Mouse (Mus musculus) kidney, embryonic 14.5 days (tissue): ENCODE data around the gene Ostm1. TPM values are rescaled to one million over a fixed set of nuclear protein-coding genes. Genes with fewer than 3 reads are reported as not detected.

Source experiments
- ATAC-seq: fragments of 200-750 bp; cut with Nextera tagmentation; 2 replicates; pipeline ENCODE4 v1.8.0; 2017; ENCODE audit warnings: moderate number of reproducible peaks, mild to moderate bottlenecking, moderate TSS enrichment, moderate library complexity; ENCODE audit not compliant: low FRiP score, low TSS enrichment
- H3K27ac ChIP-seq: fragments of 300-500 bp; sonication (generic); 2 replicates; pipeline ENCODE4 v1.5.1; 2014; ENCODE audit warnings: low read depth, mild to moderate bottlenecking, low read length, moderate library complexity, mixed read lengths
- H3K27me3 ChIP-seq: fragments of 300-500 bp; sonication (generic); 2 replicates; pipeline ENCODE4 v1.6.1; 2014; ENCODE audit warnings: mild to moderate bottlenecking, low read length; ENCODE audit not compliant: control insufficient read depth, insufficient read depth
- H3K36me3 ChIP-seq: fragments of 300-500 bp; sonication (generic); 2 replicates; pipeline ENCODE4 v1.6.1; 2014; ENCODE audit warnings: low read length, mixed read lengths; ENCODE audit not compliant: control insufficient read depth, insufficient read depth
- H3K4me1 ChIP-seq: fragments of 300-500 bp; sonication (generic); 2 replicates; pipeline ENCODE4 v1.6.1; 2014; ENCODE audit warnings: low read length, mixed read lengths; ENCODE audit not compliant: control insufficient read depth, insufficient read depth
- H3K4me2 ChIP-seq: fragments of 300-500 bp; sonication (generic); replicated peaks from 2 replicates; pipeline ENCODE4 v1.6.1; 2014; ENCODE audit warnings: low read depth, mild to moderate bottlenecking, low read length
- H3K4me3 ChIP-seq: fragments of 300-500 bp; sonication (generic); 2 replicates; pipeline ENCODE4 v1.5.1; 2014; ENCODE audit warnings: mild to moderate bottlenecking, low read length
- H3K9ac ChIP-seq: fragments of 300-500 bp; sonication (generic); 2 replicates; pipeline ENCODE4 v1.6.1; 2014; ENCODE audit warnings: low read depth, mild to moderate bottlenecking, low read length, moderate library complexity
- H3K9me3 ChIP-seq: fragments of 300-500 bp; sonication (generic); 2 replicates; pipeline ENCODE4 v1.6.1; 2016; ENCODE audit warnings: low read length; ENCODE audit not compliant: control insufficient read depth
- WGBS: fragments of 180-500 bp; shearing (Covaris S2); extraction: QIAGEN DNeasy Blood & Tissue Kit; methylation state at CpG from one replicate; pipeline ENCODE4 v1.1.7; 2014; 5-methylcytosine and 5-hydroxymethylcytosine counted together
- polyA plus RNA-seq: library from polyadenylated mRNA; unstranded; fragments of >200 nt; fragmentation: Nextera tagmentation; extraction: Ambion mirVana; gene quantifications from 2 replicates; pipeline ENCODE4 v1.2.1, GENCODE M21; 2014

Ostm1 gene
- polyA plus RNA-seq, 1 experiment from 2014 or later: 12.9 TPM

GRCm38 (mm10) chr10:42723275-42724232 is 139.9 kb downstream of the Ostm1 start:
- no peak for ATAC-seq
- Histone ChIP-seq H3K9me3 (no peaks in the 10 kb centered on the region), H3K27me3 (no peaks in the 10 kb centered on the region), H3K9ac (no peak overlapping the region), H3K36me3 (no peaks in the 10 kb centered on the region), H3K4me3 (no peak overlapping the region), H3K4me2 (no peak overlapping the region), H3K27ac (no peak overlapping the region), H3K4me1 (no peaks in the 10 kb centered on the region)
- WGBS: 65% methylated on average over 13 of the region's 13 CpGs

- ATAC-seq: no peak
- Histone ChIP-seq H3K27ac (no peak overlapping the region), H3K27me3 (no peaks in the 10 kb centered on the region), H3K4me3 (no peak overlapping the region), H3K36me3 (no peaks in the 10 kb centered on the region), H3K4me1 (no peaks in the 10 kb centered on the region), H3K9me3 (no peaks in the 10 kb centered on the region), H3K4me2 (no peak overlapping the region), H3K9ac (no peak overlapping the region)
- WGBS: 81% methylated on average over 2 of the region's 2 CpGs
These were observed 146.0 kb downstream of the Ostm1 start for GRCm38 (mm10) chr10:42729607-42730006.

DNA sequence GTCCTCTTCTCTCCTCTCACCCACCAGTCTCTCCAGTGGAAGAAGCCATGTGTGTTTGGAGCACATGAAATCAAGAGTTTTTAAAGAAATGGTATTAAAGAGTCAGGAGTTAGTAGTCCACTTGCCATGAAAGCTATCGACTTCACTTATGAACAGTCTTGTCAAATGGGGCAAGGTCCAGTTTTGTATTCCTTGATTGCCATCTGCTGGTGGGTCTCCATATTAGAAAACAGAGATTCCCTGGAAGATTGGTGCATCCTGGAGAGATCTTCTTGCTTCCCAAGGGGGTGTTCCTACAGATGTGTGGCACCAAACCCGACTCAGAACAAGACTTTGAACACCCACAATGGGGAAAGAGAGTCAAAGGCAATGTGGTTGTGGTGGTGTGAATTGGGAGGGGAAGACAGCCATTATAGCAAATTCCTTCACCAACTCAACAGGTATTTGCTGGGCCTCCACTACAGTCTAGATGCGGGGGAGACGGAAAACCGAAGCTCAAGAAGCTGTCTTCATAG is 151.0 kb downstream of the Ostm1 start:
- no peaks in the 10 kb centered on the region for H3K4me1 ChIP-seq
- H3K36me3 ChIP-seq: no peaks in the 10 kb centered on the region
- H3K9me3 ChIP-seq: no peaks in the 10 kb centered on the region
- no peaks in the 10 kb centered on the region for H3K27me3 ChIP-seq
- ATAC-seq: no peak
- H3K4me3 ChIP-seq: no peak overlapping the region
- H3K4me2 ChIP-seq: no peak overlapping the region
- WGBS: 55% methylated on average over 5 of the region's 5 CpGs
- H3K27ac ChIP-seq: no peak overlapping the region
- no peak overlapping the region for H3K9ac ChIP-seq

DNA sequence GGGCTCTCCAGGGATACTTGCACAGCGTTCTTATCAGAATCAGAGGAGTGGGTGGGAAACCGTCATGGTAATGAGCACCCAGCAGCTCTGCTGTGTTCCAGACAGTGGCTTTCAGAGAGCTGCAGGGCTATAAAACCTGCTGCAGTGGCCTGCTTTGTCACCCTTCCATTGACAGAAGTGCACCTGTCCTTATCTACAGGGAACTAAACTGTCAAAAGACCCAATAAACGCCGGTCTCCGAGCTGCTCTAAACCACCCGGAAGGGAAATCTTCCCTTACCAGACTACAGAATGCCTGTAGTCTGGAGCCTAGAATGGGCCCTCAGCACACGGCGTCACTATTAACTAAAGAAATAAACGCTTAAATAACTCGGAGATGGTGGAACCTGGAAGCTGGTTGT is 168.2 kb downstream of the Ostm1 start:
- Histone ChIP-seq H3K27ac (no peak overlapping the region), H3K4me3 (no peak overlapping the region), H3K27me3 (no peaks in the 10 kb centered on the region), H3K4me2 (no peak overlapping the region), H3K9ac (no peak overlapping the region), H3K36me3 (no peaks in the 10 kb centered on the region), H3K9me3 (no peaks in the 10 kb centered on the region), H3K4me1 (no peaks in the 10 kb centered on the region)
- WGBS: 50% methylated on average over 10 of the region's 10 CpGs
- ATAC-seq: no peak

Other genes with a start within 250 kb of the Ostm1 start
- 5.9 and 8.1 TPM in 2 replicates for gene Afg1l, start 105.3 kb upstream of the Ostm1 start, polyA plus RNA-seq
- gene Snx3, start 81.8 kb upstream of the Ostm1 start, polyA plus RNA-seq: 278 and 302 TPM in 2 replicates
- gene Nr2e1, start 190 bp upstream of the Ostm1 start, polyA plus RNA-seq: not detected in 2 replicates
- 18.6 and 27.0 TPM in 2 replicates for gene Sec63, start 177.7 kb downstream of the Ostm1 start, polyA plus RNA-seq